Mouse (Mus musculus): ENCODE results near the gene Rnf186. TPM values are rescaled to one million over a fixed set of nuclear protein-coding genes. Genes with fewer than 3 reads are reported as not detected.

Gene Rnf186
- polyA plus RNA-seq (2015; fragmentation: Nextera tagmentation; extraction: Ambion mirVana), result 0.08 and 0.12 TPM in 2 replicates

DNA sequence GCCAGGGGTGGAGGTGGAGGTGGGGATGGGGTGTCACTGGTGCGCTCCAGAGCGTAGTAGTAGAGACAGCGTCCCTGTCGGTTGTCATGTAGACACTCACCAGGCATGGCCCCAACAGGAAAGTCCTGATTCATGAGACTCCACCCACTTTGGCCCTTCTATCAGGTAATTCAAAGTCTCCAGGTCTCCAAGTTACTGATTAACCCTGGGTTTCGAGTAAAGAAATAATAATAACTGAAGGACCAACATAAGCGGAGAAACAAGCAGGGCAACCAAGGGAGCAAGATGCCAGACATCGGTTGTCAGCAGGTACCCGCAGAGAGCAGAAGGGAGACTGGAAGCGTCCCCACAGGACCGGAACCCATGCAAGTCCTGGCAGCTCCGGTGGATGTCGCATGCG, at the start of gene Rnf186:
Gene Rnf186, plus strand, starts transcription at position 247 of the 400 bp plus-strand sequence.
- Histone ChIP-seq H3K4me1 (replicated peaks) (peaks cover 22% of the 10 kb centered on the region), H3K4me2 (no peak within 1 kb of the TSS), H3K4me3 (replicated peaks) (no peak within 1 kb of the TSS), H3K9ac (no peak within 1 kb of the TSS), H3K9me3 (replicated peaks) (no peaks in the 10 kb centered on the region), H3K27me3 (peaks cover under 1% of the 10 kb centered on the region; the same call in 1 of the 2 replicates), H3K27ac (no peak within 1 kb of the TSS), H3K36me3 (no peaks in the 10 kb centered on the region)
- ATAC-seq (ENCODE audit: low read depth), result no peak
- 77% methylated on average over 13 of the region's 13 CpGs for WGBS (ENCODE audit: insufficient replicate concordance)
- DNase-seq, result no peak

DNA sequence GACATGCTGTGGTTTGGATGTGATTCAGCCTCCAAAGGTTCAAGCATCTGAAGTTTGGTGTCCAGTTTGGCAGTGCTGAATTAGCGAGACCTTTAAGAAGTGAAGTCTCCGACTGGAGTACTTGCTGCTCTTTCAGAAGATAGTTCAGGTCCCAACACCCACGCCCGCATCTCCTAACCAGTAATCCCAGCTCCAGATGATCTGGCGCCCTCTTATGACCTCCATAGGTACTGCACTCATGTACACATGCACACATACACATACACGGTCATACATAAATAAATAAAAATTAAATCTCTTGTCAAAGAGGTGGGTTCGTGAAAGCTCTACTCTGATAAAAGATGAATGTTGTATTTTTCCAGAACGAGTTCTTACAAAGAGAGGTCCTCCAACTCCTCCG, 49.6 kb upstream of the Rnf186 start:
- WGBS (ENCODE audit: insufficient replicate concordance), result 66% methylated on average over 9 of the region's 9 CpGs
- no peak overlapping the region for H3K27ac ChIP-seq
- H3K4me3 ChIP-seq (replicated peaks), result no peak overlapping the region
- H3K4me2 ChIP-seq, result no peak overlapping the region
- peaks cover 18% of the 10 kb centered on the region for H3K4me1 ChIP-seq (replicated peaks)
- H3K9me3 ChIP-seq (replicated peaks), result no peaks in the 10 kb centered on the region
- DNase-seq (no peak), ATAC-seq (ENCODE audit: low read depth) (no peak)
- H3K27me3 ChIP-seq, result 0 out of 2 replicates have a peak, but pooled peaks cover 6% of the 10 kb centered on the region
- no peak overlapping the region for H3K9ac ChIP-seq
- no peaks in the 10 kb centered on the region for H3K36me3 ChIP-seq

DNA sequence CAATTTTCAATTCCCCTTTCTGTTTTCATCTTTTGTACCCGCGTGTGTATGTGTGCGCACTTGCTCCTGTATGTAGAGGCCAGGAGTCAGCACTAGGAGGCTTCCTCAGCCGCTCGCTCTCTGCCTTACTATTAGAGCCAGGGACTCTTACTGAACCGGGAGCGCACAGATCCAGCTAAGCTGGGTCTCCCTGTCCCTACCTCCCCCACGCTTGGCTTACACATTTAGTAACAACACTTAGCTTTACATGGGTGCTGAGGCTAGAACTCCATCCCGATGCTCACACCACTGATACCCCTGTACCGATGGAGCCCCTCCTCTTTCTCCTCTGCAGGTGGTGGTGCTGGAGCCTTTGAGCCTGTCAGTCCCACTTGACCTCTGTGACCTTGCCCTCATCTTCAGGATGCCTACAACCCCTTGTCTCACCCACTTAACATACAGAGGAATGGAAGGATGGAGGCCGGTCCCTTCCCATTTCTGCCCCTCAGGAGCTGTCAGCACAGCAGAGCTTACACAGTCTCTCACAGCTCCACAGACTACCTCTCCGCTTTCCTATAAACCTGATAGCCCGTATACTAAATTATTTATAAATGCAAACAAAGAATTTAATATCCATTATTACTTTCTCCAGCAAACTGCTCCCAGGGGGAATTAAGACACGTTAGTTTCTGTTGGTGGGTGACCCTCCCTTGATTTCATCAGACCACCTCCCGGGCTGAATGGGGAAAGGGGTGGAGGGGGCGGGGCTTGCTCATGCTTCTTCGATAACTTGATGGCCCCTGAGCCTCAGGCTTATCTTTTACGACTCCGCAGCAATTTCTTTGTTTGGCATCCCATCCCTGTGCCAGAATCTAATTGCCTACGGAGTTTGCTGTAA, 45.4 kb upstream of the Rnf186 start:
- Histone ChIP-seq H3K9me3 (replicated peaks) (no peaks in the 10 kb centered on the region), H3K27me3 (0 out of 2 replicates have a peak, but pooled peaks cover 6% of the 10 kb centered on the region), H3K36me3 (no peaks in the 10 kb centered on the region), H3K27ac (no peak overlapping the region), H3K4me1 (replicated peaks) (peaks cover 7% of the 10 kb centered on the region), H3K4me3 (replicated peaks) (no peak overlapping the region), H3K4me2 (peak overlapping the region; percentile 21; the same call in 1 of the 2 replicates), H3K9ac (no peak overlapping the region)
- no peak for ATAC-seq (ENCODE audit: low read depth)
- no peak for DNase-seq
- 40% methylated on average over 20 of the region's 20 CpGs for WGBS (ENCODE audit: insufficient replicate concordance)

DNA sequence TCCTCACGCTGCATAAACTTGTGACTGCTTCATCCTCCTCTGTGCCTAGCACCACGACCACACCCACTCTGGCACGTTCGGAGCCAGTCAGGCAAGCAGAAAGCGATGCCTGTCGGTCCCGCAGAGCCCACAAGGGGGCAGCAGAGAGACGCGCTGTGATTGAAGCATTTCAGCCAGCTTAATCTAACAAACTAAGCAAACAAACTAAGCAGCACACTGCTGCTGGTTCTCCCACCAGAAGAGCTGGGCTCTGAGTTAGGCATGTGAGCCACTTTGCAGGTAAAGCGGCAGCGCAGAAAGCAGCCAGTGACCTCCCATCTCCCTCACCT, 44.8 kb upstream of the Rnf186 start:
- Histone ChIP-seq H3K27ac (no peak overlapping the region), H3K36me3 (no peaks in the 10 kb centered on the region), H3K4me3 (replicated peaks) (no peak overlapping the region), H3K4me1 (replicated peaks) (peaks cover 7% of the 10 kb centered on the region), H3K27me3 (0 out of 2 replicates have a peak, but pooled peaks cover 6% of the 10 kb centered on the region), H3K9me3 (replicated peaks) (no peaks in the 10 kb centered on the region), H3K9ac (no peak overlapping the region), H3K4me2 (peak overlapping the region; percentile 21; the same call in 1 of the 2 replicates)
- 3% methylated on average over 11 of the region's 11 CpGs for WGBS (ENCODE audit: insufficient replicate concordance)
- DNase-seq, result peak; percentile 75
- peak; percentile 55 for ATAC-seq (ENCODE audit: low read depth)

- Histone ChIP-seq H3K9ac (no peak overlapping the region), H3K27ac (no peak overlapping the region), H3K4me1 (replicated peaks) (peaks cover 7% of the 10 kb centered on the region), H3K4me2 (no peak overlapping the region), H3K36me3 (no peaks in the 10 kb centered on the region), H3K27me3 (0 out of 2 replicates have a peak, but pooled peaks cover 6% of the 10 kb centered on the region), H3K9me3 (replicated peaks) (no peaks in the 10 kb centered on the region), H3K4me3 (replicated peaks) (no peak overlapping the region)
- WGBS (ENCODE audit: insufficient replicate concordance), result 48% methylated on average over 2 of the region's 2 CpGs
- DNase-seq (no peak), ATAC-seq (ENCODE audit: low read depth) (no peak)
Observed at GRCm38 (mm10) chr4:138925561-138925960, 41.4 kb upstream of the Rnf186 start.

GRCm38 (mm10) chr4:138933862-138934261, 33.0 kb upstream of the Rnf186 start:
- Histone ChIP-seq H3K9ac (no peak overlapping the region), H3K27ac (no peak overlapping the region), H3K4me3 (replicated peaks) (no peak overlapping the region), H3K36me3 (no peaks in the 10 kb centered on the region), H3K9me3 (replicated peaks) (no peaks in the 10 kb centered on the region), H3K4me1 (replicated peaks) (0 out of 2 replicates have a peak, but pooled peaks cover 2% of the 10 kb centered on the region), H3K27me3 (no peaks in the 10 kb centered on the region), H3K4me2 (no peak overlapping the region)
- DNase-seq (no peak), ATAC-seq (ENCODE audit: low read depth) (0 out of 2 replicates have a peak, but pooled peaks have one; percentile 43)
- 37% methylated on average over 3 of the region's 3 CpGs for WGBS (ENCODE audit: insufficient replicate concordance)

GRCm38 (mm10) chr4:138934456-138935145, 32.3 kb upstream of the Rnf186 start:
- Histone ChIP-seq H3K4me3 (replicated peaks) (no peak overlapping the region), H3K36me3 (no peaks in the 10 kb centered on the region), H3K9me3 (replicated peaks) (no peaks in the 10 kb centered on the region), H3K4me2 (no peak overlapping the region), H3K9ac (no peak overlapping the region), H3K4me1 (replicated peaks) (0 out of 2 replicates have a peak, but pooled peaks cover 2% of the 10 kb centered on the region), H3K27ac (no peak overlapping the region), H3K27me3 (no peaks in the 10 kb centered on the region)
- WGBS (ENCODE audit: insufficient replicate concordance), result 65% methylated on average over 11 of the region's 11 CpGs
- no peak for DNase-seq
- ATAC-seq (ENCODE audit: low read depth), result no peak

GRCm38 (mm10) chr4:138938495-138939269, 28.2 kb upstream of the Rnf186 start:
- no peaks in the 10 kb centered on the region for H3K27me3 ChIP-seq
- H3K9ac ChIP-seq, result no peak overlapping the region
- H3K4me2 ChIP-seq, result no peak overlapping the region
- ATAC-seq (ENCODE audit: low read depth), result no peak
- 48% methylated on average over 10 of the region's 10 CpGs for WGBS (ENCODE audit: insufficient replicate concordance)
- peaks cover 2% of the 10 kb centered on the region; the same call in 1 of the 2 replicates for H3K4me1 ChIP-seq (replicated peaks)
- DNase-seq, result no peak
- H3K9me3 ChIP-seq (replicated peaks), result no peaks in the 10 kb centered on the region
- H3K27ac ChIP-seq, result no peak overlapping the region
- H3K4me3 ChIP-seq (replicated peaks), result no peak overlapping the region
- H3K36me3 ChIP-seq, result no peaks in the 10 kb centered on the region

DNA sequence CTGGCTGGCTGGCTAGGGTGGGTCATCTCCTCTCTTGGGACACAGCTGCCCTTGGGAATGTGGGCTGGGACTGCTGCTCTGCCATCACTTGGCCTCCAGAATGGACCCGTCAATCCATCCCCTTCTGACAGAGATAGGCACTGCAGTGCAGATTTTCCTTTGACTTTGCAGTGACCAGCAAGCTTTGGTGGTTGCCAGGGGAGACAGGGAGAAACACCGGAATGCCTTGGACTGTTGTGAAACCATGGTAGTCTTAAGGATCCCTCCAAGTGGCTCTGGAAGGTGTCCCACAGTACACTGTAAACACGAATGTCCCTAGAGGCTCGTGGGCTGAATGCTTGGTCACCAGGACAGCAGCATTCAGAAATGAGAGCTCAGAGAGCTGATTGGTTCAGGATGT, 27.4 kb upstream of the Rnf186 start:
- Histone ChIP-seq H3K27ac (no peak overlapping the region), H3K4me3 (replicated peaks) (no peak overlapping the region), H3K4me1 (replicated peaks) (peaks cover 5% of the 10 kb centered on the region), H3K4me2 (no peak overlapping the region), H3K9ac (no peak overlapping the region), H3K27me3 (no peaks in the 10 kb centered on the region), H3K36me3 (no peaks in the 10 kb centered on the region), H3K9me3 (replicated peaks) (no peaks in the 10 kb centered on the region)
- ATAC-seq (ENCODE audit: low read depth) (no peak), DNase-seq (no peak)
- WGBS (ENCODE audit: insufficient replicate concordance), result 59% methylated on average over 4 of the region's 4 CpGs

- no peak overlapping the region for H3K4me3 ChIP-seq (replicated peaks)
- ATAC-seq (ENCODE audit: low read depth) (no peak), DNase-seq (no peak)
- peaks cover 5% of the 10 kb centered on the region for H3K4me1 ChIP-seq (replicated peaks)
- H3K36me3 ChIP-seq, result no peaks in the 10 kb centered on the region
- no peak overlapping the region for H3K27ac ChIP-seq
- 41% methylated on average over 7 of the region's 7 CpGs for WGBS (ENCODE audit: insufficient replicate concordance)
- no peak overlapping the region for H3K4me2 ChIP-seq
- H3K9me3 ChIP-seq (replicated peaks), result no peaks in the 10 kb centered on the region
- no peak overlapping the region for H3K9ac ChIP-seq
- H3K27me3 ChIP-seq, result no peaks in the 10 kb centered on the region
Observed at GRCm38 (mm10) chr4:138941401-138941800, 25.5 kb upstream of the Rnf186 start.

DNA sequence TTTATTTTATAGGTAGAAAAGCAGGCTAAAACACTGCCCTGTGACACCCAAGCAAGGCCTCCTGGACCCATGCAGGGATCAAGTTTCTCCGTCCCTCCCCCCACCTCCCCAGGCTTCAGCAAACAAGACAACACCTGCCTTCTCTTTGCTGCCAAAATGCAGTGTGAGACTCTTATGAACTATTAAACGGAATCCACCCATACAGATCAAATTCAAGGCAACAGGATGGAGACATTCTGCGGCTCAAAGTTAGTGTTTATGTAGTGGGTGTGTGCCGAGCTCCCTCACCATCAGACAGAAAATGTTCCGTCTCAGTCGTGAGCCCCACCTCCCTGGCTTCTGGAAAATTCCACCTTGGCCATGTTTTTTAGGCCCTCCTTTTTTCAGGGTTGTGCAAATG, 24.9 kb upstream of the Rnf186 start:
- Histone ChIP-seq H3K27me3 (no peaks in the 10 kb centered on the region), H3K4me3 (replicated peaks) (no peak overlapping the region), H3K9ac (no peak overlapping the region), H3K4me1 (replicated peaks) (peaks cover 5% of the 10 kb centered on the region), H3K36me3 (no peaks in the 10 kb centered on the region), H3K27ac (no peak overlapping the region), H3K4me2 (no peak overlapping the region), H3K9me3 (replicated peaks) (no peaks in the 10 kb centered on the region)
- WGBS (ENCODE audit: insufficient replicate concordance), result 52% methylated on average over 6 of the region's 6 CpGs
- DNase-seq, result no peak
- ATAC-seq (ENCODE audit: low read depth), result no peak

All from liver, embryonic 13.5 days (tissue).